Mouse (Mus musculus) stomach, embryonic 16.5 days (tissue): Measurements from ENCODE around the gene Adamts6. TPM values are rescaled to one million over a fixed set of nuclear protein-coding genes. Genes with fewer than 3 reads are reported as not detected.

Source experiments
- ATAC-seq: fragments of 200-750 bp; cut with Nextera tagmentation; 2 replicates; pipeline ENCODE4 v1.8.0; 2017; ENCODE audit warnings: moderate number of reproducible peaks, moderate TSS enrichment; ENCODE audit not compliant: insufficient read depth, low FRiP score
- H3K27ac ChIP-seq: fragments of 300-500 bp; sonication (generic); 2 replicates; pipeline ENCODE4 v1.5.1; 2014; ENCODE audit warnings: low read length
- H3K27me3 ChIP-seq: fragments of 300-500 bp; sonication (generic); 2 replicates; pipeline ENCODE4 v1.6.1; 2014; ENCODE audit warnings: low read length, control low read depth, mixed read lengths; ENCODE audit not compliant: control insufficient read depth, insufficient read depth
- H3K36me3 ChIP-seq: fragments of 300-500 bp; sonication (generic); 2 replicates; pipeline ENCODE4 v1.6.1; 2014; ENCODE audit warnings: low read length; ENCODE audit not compliant: control insufficient read depth, insufficient read depth
- H3K4me1 ChIP-seq: fragments of 300-500 bp; sonication (generic); 2 replicates; pipeline ENCODE4 v1.6.1; 2014; ENCODE audit warnings: low read length, control low read depth, mixed read lengths; ENCODE audit not compliant: control insufficient read depth, insufficient read depth
- H3K4me2 ChIP-seq: fragments of 300-500 bp; sonication (generic); 2 replicates; pipeline ENCODE4 v1.6.1; 2014; ENCODE audit warnings: low read depth, low read length, mixed read lengths
- H3K4me3 ChIP-seq: fragments of 300-500 bp; sonication (generic); replicated peaks from 2 replicates; pipeline ENCODE4 v1.5.1; 2014; ENCODE audit warnings: mild to moderate bottlenecking, low read length
- H3K9ac ChIP-seq: fragments of 300-500 bp; sonication (generic); 2 replicates; pipeline ENCODE4 v1.6.1; 2014; ENCODE audit warnings: low read length
- H3K9me3 ChIP-seq: fragments of 300-500 bp; sonication (generic); replicated peaks from 2 replicates; pipeline ENCODE4 v1.6.1; 2016; ENCODE audit warnings: low read length, control low read depth; ENCODE audit not compliant: control insufficient read depth
- WGBS: fragments of 180-500 bp; shearing (Covaris S2); extraction: QIAGEN DNeasy Blood & Tissue Kit; methylation state at CpG from one replicate; pipeline ENCODE4 v1.1.7; 2014; 5-methylcytosine and 5-hydroxymethylcytosine counted together
- polyA plus RNA-seq: library from polyadenylated mRNA; unstranded; fragments of >200 nt; fragmentation: Nextera tagmentation; extraction: Ambion mirVana; gene quantifications from 2 replicates; pipeline ENCODE4 v1.2.1, GENCODE M21; 2015

Gene Adamts6
- polyA plus RNA-seq, 1 experiment from 2014 or later: 2.6 TPM

DNA sequence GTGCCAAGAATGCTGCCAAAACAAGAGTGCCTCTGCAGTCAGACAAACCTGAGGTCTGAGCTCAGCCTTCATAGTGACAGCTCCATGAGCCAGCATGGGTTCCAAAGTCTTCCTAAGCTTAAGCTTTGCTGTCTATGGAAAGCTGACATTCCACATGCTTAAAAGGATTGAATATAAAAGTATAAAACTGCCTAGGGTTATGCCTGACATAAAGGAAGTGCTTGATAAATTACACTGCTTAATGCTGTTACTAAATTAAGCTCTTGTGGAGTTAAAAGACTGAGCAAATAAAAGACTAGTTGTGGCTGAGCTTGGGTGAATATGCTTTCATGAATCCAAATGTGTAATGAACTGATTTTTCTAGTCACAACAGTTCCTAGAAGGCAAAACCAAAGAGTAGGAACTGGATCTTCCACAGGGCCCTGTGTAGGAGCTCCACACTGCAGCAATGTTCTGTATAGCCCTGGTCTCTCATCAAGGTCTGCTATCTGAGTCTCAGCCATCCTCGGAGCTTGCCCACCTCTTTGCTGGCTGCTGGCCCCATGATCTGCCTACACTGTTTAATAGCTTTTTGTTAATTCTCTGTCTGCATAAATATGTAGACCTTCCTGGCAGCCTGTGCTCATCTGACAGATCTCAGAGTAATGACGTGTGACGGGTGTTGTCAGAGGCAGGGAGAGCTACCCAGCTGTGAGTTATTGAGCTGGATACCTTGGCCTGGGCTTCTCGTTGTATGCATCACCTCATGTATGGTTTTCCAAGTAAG lies 203.6 kb downstream of the Adamts6 start:
- Histone ChIP-seq H3K27ac (peak overlapping the region; percentile 77), H3K27me3 (no peaks in the 10 kb centered on the region), H3K9me3 (no peaks in the 10 kb centered on the region), H3K4me2 (no peak overlapping the region), H3K9ac (no peak overlapping the region), H3K36me3 (no peaks in the 10 kb centered on the region), H3K4me1 (peaks cover 11% of the 10 kb centered on the region), H3K4me3 (no peak overlapping the region)
- ATAC-seq: peak; percentile 64; the same call in 1 of the 2 replicates
- WGBS: 55% methylated on average over 4 of the region's 4 CpGs

DNA sequence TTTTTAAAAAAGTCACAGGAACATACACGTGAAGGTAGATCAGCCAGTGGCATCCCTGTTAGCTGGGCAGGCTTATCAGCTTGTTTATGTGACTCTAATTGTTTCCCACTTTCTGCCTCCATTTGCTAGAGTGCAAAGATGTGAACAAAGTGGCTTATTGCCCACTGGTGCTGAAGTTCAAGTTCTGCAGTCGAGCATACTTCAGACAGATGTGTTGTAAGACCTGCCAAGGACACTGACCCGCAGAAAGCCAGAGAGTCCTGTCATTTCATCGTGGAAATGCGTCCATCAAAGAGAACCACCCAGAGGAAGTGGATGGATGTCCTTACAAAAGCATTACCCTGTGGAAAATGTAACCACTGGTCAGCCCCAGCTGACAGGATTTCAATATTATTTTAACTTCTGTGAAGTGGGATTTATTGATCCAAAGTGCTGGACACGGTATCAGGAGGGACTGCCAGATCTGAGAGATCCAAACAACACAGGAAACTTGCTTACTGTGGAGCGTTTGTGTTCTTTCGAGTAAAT lies 205.9 kb downstream of the Adamts6 start:
- no peak overlapping the region for H3K27ac ChIP-seq
- H3K4me2 ChIP-seq: no peak overlapping the region
- H3K4me1 ChIP-seq: peaks cover 11% of the 10 kb centered on the region
- 35% methylated on average over 8 of the region's 8 CpGs for WGBS
- no peaks in the 10 kb centered on the region for H3K9me3 ChIP-seq
- H3K9ac ChIP-seq: no peak overlapping the region
- no peaks in the 10 kb centered on the region for H3K36me3 ChIP-seq
- H3K27me3 ChIP-seq: no peaks in the 10 kb centered on the region
- no peak overlapping the region for H3K4me3 ChIP-seq
- no peak for ATAC-seq

DNA sequence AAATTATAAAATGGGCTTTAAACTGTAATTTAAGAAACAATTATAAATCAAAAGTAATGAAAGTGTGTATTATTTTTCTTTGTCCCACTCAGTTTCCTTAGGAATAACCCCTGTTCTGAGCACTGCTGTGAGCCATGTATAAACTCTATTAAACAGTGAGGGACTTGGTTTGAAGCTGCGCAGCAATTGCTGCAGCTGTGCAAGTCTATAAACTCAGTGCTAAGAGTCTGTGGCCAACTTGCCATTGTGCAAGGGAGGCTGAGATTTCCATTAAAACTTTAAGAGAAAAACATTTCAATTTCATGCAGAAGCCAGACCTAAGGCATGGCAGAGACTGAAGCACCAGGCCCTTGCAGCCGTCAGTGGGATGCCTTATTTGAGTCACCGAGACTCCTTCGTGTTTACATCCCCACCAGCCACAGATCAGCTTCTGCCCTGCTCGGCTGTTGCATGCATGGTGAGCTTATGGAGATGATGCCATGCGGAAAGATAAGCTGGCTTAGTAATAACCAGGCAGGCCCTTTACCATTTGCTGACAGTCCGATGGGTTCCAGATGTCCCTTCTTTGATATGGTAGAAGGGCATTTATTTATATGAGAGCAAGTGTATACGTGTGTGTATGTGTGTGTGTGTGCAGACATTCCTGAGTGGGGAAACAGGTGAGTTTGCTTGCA lies 206.7 kb downstream of the Adamts6 start:
- no peaks in the 10 kb centered on the region for H3K36me3 ChIP-seq
- no peak overlapping the region for H3K9ac ChIP-seq
- no peaks in the 10 kb centered on the region for H3K9me3 ChIP-seq
- no peaks in the 10 kb centered on the region for H3K27me3 ChIP-seq
- 63% methylated on average over 8 of the region's 8 CpGs for WGBS
- H3K4me3 ChIP-seq: no peak overlapping the region
- no peak overlapping the region for H3K27ac ChIP-seq
- H3K4me1 ChIP-seq: peaks cover 11% of the 10 kb centered on the region
- ATAC-seq: no peak
- no peak overlapping the region for H3K4me2 ChIP-seq

DNA sequence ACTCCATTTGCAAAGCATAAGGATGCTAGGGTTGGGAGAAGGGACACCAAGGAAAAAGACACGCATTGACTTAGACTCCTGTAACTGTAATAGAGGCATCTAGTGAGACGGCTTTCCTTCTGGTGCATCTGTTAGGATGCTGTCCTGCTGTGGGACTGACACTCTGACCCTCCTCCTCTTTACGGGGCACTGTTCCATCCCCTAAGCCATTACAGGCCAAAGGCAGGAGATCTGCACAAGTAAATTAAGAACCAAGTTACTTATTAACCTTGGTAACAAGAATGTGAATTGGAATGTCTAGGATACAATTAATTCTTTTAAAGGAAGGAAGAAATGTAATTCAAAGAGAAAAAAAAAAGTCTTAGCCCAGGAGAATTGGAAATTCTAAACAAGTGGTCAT lies 210.0 kb downstream of the Adamts6 start:
- WGBS: 80% methylated on average over 3 of the region's 3 CpGs
- ATAC-seq: no peak
- Histone ChIP-seq H3K4me2 (no peak overlapping the region), H3K9ac (no peak overlapping the region), H3K27me3 (no peaks in the 10 kb centered on the region), H3K9me3 (no peaks in the 10 kb centered on the region), H3K27ac (no peak overlapping the region), H3K4me1 (no peaks in the 10 kb centered on the region), H3K4me3 (no peak overlapping the region), H3K36me3 (no peaks in the 10 kb centered on the region)

DNA sequence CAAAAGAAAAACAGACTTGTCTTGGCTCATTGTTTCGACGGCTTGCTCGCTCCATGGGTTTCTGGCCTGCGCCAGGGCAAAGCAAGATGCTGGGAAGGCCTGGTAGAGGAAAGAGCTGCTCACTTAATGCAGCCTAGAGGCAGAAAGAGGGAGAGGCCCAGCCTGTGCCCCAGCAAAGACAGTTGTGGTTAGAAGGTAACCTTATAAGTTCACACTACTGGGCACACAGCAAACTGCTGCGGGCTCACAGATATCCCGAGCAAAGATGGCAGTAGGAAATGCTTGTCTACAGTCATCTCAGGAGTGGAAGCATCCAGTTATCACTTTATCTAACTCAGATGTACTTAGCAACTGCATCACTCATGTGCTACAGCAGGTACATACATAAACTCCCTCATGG lies 211.0 kb downstream of the Adamts6 start:
- Histone ChIP-seq H3K4me3 (no peak overlapping the region), H3K27ac (no peak overlapping the region), H3K9ac (no peak overlapping the region), H3K4me2 (no peak overlapping the region), H3K36me3 (no peaks in the 10 kb centered on the region), H3K4me1 (no peaks in the 10 kb centered on the region), H3K27me3 (no peaks in the 10 kb centered on the region), H3K9me3 (no peaks in the 10 kb centered on the region)
- ATAC-seq: no peak
- 96% methylated on average over 6 of the region's 6 CpGs for WGBS

DNA sequence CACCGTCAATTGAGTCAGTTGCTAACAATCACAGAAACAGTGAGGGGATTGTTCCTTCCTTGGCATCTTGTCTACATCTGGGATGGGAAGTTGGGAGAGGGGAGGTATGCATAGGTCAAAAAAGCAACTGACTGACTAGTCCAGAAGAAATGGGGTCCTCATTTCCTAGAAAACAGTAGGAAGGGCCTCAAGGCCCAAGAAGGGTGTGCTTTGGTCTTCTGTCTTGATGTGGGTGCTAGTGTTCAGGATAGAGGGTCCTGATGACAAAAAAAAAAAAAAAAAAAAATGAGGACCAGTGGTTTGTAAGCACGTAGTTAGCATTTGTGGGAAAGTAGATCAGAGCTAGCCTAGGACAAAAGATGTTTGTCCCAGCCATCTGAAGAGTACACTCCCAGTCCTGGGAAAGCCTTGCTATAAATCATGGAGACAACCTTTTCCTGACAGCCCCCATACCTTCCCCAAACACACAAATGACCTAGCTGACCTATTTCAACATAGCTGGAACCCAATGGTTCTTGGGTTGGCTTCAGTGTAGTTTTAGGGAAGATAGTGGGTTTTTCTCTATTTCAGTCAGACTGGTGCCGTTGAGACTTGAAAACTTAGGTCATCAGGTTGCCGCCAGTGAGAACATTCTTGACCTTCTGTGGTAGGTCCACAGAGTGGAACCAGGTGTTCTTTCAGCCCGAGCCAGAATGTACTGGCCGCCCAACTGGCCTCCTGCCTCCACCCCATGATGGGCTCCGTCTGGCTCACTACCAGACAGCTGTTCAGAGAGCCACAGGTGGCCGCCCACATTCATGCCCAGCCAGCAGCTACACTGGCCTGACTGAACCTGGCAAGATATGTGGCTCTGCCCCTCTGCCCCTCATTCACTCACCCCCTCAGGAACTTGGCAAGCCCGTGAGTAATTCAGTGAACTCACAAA lies 211.7 kb downstream of the Adamts6 start:
- Histone ChIP-seq H3K9me3 (no peaks in the 10 kb centered on the region), H3K27ac (no peak overlapping the region), H3K9ac (no peak overlapping the region), H3K4me1 (no peaks in the 10 kb centered on the region), H3K27me3 (no peaks in the 10 kb centered on the region), H3K36me3 (no peaks in the 10 kb centered on the region), H3K4me2 (no peak overlapping the region), H3K4me3 (no peak overlapping the region)
- 69% methylated on average over 9 of the region's 9 CpGs for WGBS
- ATAC-seq: no peak

DNA sequence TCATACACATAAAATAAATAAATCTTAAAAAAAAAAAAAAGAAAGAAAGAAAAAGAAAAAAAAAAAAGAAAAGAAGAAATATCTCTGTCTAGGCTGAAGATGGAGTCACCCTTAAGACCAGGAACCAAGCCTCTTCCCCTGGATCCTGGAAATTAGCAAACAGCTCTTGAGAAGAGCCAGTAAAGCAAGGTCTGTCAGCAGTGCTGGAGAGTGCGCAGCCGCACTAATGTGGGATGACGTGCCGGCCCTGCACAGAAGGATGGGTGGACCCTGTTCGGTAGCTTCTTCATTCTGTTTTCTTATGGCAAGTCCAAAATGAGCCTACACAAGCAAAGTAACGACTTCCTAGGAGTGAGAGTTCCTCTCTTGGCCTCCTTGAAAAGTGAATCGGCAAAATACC lies 214.8 kb downstream of the Adamts6 start:
- H3K27ac ChIP-seq: no peak overlapping the region
- no peak overlapping the region for H3K4me2 ChIP-seq
- no peak for ATAC-seq
- no peak overlapping the region for H3K9ac ChIP-seq
- H3K4me3 ChIP-seq: no peak overlapping the region
- H3K9me3 ChIP-seq: no peaks in the 10 kb centered on the region
- no peaks in the 10 kb centered on the region for H3K27me3 ChIP-seq
- no peaks in the 10 kb centered on the region for H3K4me1 ChIP-seq
- 92% methylated on average over 7 of the region's 7 CpGs for WGBS
- no peaks in the 10 kb centered on the region for H3K36me3 ChIP-seq

DNA sequence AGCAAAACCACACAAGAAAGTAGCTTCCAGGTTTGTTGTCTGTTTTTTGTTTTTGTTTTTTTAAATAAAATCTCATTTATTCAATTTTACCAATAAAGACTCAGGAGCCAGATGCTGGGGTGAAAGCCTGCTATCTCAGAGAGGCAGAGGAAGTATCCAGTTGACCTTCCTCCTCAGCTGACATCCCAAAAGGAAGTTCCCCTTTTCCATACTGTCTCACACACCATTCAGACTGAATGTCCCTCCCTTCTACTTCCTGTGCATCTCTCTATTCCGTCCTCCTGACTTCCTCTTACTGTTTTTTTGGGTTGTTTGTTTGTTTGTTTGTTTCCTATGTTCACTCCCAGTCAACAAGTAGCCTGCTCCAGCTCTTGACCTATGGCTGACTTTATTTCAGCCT lies 216.4 kb downstream of the Adamts6 start:
- Histone ChIP-seq H3K9me3 (no peaks in the 10 kb centered on the region), H3K27ac (no peak overlapping the region), H3K27me3 (no peaks in the 10 kb centered on the region), H3K4me2 (no peak overlapping the region), H3K4me1 (no peaks in the 10 kb centered on the region), H3K4me3 (no peak overlapping the region), H3K36me3 (no peaks in the 10 kb centered on the region), H3K9ac (no peak overlapping the region)
- 60% methylated on average over 1 of the region's 1 CpGs for WGBS
- no peak for ATAC-seq
